Mouse (Mus musculus) forelimb bud, embryonic 11.5 days (tissue): ENCODE measurements around the gene Pcbd2.

Source experiments
- DNase-seq: peaks from one replicate; pipeline ENCODE4 v3.0.0-alpha.2; 2012; ENCODE audit warnings: low read depth, low spot score

Pcbd2 gene

DNA sequence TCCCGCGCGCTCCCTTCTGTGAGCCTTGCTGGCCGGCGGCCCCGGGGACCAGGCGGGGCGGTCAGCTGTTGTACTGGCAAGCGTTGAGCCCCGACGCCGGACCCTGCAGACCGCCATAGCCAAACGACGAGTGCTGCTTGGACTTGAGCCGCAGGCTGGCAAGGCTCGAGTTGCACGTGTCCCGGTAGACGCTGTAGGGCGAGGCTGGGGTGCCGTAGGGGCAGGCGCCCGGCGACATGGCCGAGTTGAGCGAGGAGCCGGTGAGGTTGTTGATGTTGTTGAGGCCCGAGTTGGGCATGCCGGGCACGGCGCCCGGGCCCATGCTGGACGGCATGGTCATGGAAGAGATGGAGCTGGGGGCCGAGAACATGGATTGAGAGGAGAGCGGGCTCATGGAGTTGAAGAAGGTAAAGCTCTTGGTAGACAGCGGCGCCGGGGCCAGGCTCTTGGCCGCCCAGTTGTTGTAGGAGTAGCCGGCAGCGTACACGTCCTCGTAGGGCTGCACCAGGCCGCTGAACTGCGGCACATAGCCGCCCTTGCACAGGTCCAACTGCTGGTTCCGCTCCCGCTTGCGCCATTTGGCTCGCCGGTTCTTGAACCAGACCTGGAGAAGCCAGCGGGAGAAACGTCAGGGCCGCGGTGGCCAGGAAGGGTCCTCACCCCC is 99.0 kb downstream of the Pcbd2 start:
- DNase-seq, result no peak
